Mouse (Mus musculus): Measurements from ENCODE around the gene Ptges. TPM values are rescaled to one million over a fixed set of nuclear protein-coding genes. Genes with fewer than 3 reads are reported as not detected.

Gene Ptges
- total and polyA plus RNA-seq, 3 experiments = not detected

DNA sequence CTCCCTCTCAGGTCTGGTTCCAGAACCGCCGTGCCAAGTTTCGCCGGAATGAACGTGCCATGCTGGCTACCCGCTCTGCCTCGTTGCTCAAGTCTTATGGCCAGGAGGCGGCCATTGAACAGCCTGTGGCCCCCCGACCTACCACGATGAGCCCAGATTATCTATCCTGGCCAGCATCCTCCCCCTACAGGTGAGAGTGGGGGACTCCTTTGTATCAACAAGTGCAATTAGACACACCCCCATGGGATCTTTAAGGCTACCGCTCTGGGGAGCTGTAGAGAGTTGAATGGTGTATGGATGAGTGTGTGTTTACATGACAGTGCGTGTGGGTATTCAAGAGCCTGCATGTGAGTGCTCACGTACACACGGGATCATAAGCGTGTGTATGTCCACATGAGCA, 50.2 kb downstream of the Ptges start:
- Histone ChIP-seq H3K27ac (ENCODE audit: control insufficient read depth, low read depth, low read length) (no peak overlapping the region), H3K79me2 (ENCODE audit: control insufficient read depth, insufficient read depth, low read length, poor library complexity) (no peaks in the 10 kb centered on the region), H3K9ac (ENCODE audit: control insufficient read depth, low read depth, low read length, poor library complexity, severe bottlenecking) (no peak overlapping the region), H3K27me3 (ENCODE audit: control insufficient read depth in 1 of 2, insufficient read depth in 2 of 2, low read length in 2 of 2) (no peaks in the 10 kb centered on the region; a peak in 2 of 4 replicates), H3K9me3 (replicated peaks; ENCODE audit: insufficient read depth, low read length) (no peaks in the 10 kb centered on the region), H3K4me1 (ENCODE audit: control insufficient read depth in 1 of 2, insufficient read depth in 2 of 2, low read length in 2 of 2) (no peaks in the 10 kb centered on the region), H3K4me3 (ENCODE audit: control insufficient read depth in 1 of 2, insufficient read depth in 1 of 2, low read depth in 2 of 2, low read length in 2 of 2) (no peak overlapping the region), H3K36me3 (ENCODE audit: control insufficient read depth in 1 of 2, insufficient read depth in 2 of 2, low read length in 2 of 2) (no peaks in the 10 kb centered on the region)
- TF ChIP-seq MYB (IDR thresholded peaks at IDR 0.05; ENCODE audit: low read depth, low read length) = no peak
- no peak for TF ChIP-seq MAFK (IDR thresholded peaks at IDR 0.05; ENCODE audit: borderline replicate concordance, low read depth, low read length)
- TF ChIP-seq ETS1 (IDR thresholded peaks at IDR 0.05; ENCODE audit: low read depth, low read length) = no peak
- no peak for TF ChIP-seq TBP (IDR thresholded peaks at IDR 0.05; ENCODE audit: low read depth, low read length)
- no peak for TF ChIP-seq RCOR1 (IDR thresholded peaks at IDR 0.05; ENCODE audit: low read depth, low read length)
- TF ChIP-seq ZC3H11A (IDR thresholded peaks at IDR 0.05; ENCODE audit: low read depth, low read length) = no peak
- TF ChIP-seq ZNF384 (IDR thresholded peaks at IDR 0.05; ENCODE audit: low read depth, low read length) = no peak
- no peak for TF ChIP-seq MXI1 (IDR thresholded peaks at IDR 0.05; ENCODE audit: low read depth, low read length)
- TF ChIP-seq CHD2 (IDR thresholded peaks at IDR 0.05; ENCODE audit: low read length) = no peak
- no peak for TF ChIP-seq USF2 (IDR thresholded peaks at IDR 0.05; ENCODE audit: borderline replicate concordance in 1 of 2, insufficient read depth in 1 of 2, low read depth in 1 of 2, low read length in 2 of 2)
- no peak for TF ChIP-seq MAZ (IDR thresholded peaks at IDR 0.05; ENCODE audit: low read depth, low read length)
- no peak for TF ChIP-seq MYC (IDR thresholded peaks at IDR 0.05; ENCODE audit: low read depth, low read length)
- TF ChIP-seq JUND (IDR thresholded peaks at IDR 0.05; ENCODE audit: low read depth, low read length) = no peak
- no peak for TF ChIP-seq ZKSCAN1 (IDR thresholded peaks at IDR 0.05; ENCODE audit: low read depth, low read length)
- TF ChIP-seq POLR2AphosphoS5 (IDR thresholded peaks at IDR 0.05; ENCODE audit: borderline replicate concordance, low read depth, low read length) = no peak
- no peak for TF ChIP-seq KAT2A (conservative IDR thresholded peaks at IDR 0.05; ENCODE audit: low read depth, low read length)
- TF ChIP-seq MAX (IDR thresholded peaks at IDR 0.05; ENCODE audit: low read length) = no peak
- no peak for TF ChIP-seq TAL1 (IDR thresholded peaks at IDR 0.05; ENCODE audit: low read length)
- no peak for TF ChIP-seq SIN3A (IDR thresholded peaks at IDR 0.05; ENCODE audit: low read length)
- no peak for DNase-seq (ENCODE audit: low read depth, low spot score)

DNA sequence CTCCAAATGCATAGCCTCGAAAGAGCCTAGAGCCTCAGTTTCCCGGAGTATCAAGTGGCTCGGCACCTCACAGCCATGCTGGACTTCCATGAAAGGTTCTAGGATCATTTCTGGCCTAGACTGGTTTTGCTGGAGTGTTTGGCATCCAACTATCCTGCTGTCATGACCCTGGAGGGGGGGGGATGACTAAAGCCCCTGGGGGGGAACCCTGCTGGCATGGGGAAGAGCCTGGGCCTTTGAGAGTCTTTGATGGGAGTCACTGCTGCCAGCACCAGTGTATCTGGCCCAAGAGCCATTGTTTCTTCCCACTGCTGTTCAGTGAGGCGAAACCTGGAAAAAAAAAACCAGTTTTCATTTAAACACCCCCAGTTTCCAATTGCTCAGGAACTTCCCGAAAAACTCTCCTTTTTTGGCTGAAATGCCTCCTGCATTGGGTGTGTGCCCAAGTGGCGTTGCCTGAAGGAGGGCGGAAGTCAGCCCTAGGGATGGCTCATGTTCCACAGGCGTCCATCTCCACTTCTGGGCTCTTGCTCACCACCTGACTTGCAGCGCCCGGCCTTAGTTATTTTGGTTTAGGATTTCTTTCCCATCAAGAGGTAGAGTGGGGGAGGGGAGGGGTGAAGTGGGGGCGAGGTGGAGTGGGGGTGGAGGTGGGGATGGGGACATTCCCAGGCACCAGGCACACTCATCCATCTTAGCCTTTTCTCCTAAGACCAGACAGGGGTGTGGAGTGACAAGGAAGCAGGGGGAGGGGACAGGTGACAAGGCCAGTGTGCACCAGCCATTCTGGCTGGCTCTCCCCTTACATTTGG, 53.8 kb downstream of the Ptges start:
- Histone ChIP-seq H3K27ac (ENCODE audit: control insufficient read depth, low read depth, low read length) (no peak overlapping the region), H3K79me2 (ENCODE audit: control insufficient read depth, insufficient read depth, low read length, poor library complexity) (no peaks in the 10 kb centered on the region), H3K36me3 (ENCODE audit: control insufficient read depth in 1 of 2, insufficient read depth in 2 of 2, low read length in 2 of 2) (no peaks in the 10 kb centered on the region), H3K9ac (ENCODE audit: control insufficient read depth, low read depth, low read length, poor library complexity, severe bottlenecking) (no peak overlapping the region), H3K4me3 (ENCODE audit: control insufficient read depth in 1 of 2, insufficient read depth in 1 of 2, low read depth in 2 of 2, low read length in 2 of 2) (no peak overlapping the region), H3K9me3 (replicated peaks; ENCODE audit: insufficient read depth, low read length) (no peaks in the 10 kb centered on the region), H3K27me3 (ENCODE audit: control insufficient read depth in 1 of 2, insufficient read depth in 2 of 2, low read length in 2 of 2) (peaks cover 0 to 4% of the 10 kb centered on the region in 2 experiments; a peak in 3 of 4 replicates), H3K4me1 (ENCODE audit: control insufficient read depth in 1 of 2, insufficient read depth in 2 of 2, low read length in 2 of 2) (no peaks in the 10 kb centered on the region)
- TF ChIP-seq CTCF (IDR thresholded peaks at IDR 0.05 in 2 of 3, conservative IDR thresholded peaks at IDR 0.05 in 1 of 3; ENCODE audit: control insufficient read depth in 1 of 3, insufficient read depth in 1 of 3, low read depth in 2 of 3, low read length in 3 of 3, poor library complexity in 1 of 3, severe bottlenecking in 1 of 3) = no peak
- TF ChIP-seq JUND (IDR thresholded peaks at IDR 0.05; ENCODE audit: low read depth, low read length) = no peak
- no peak for TF ChIP-seq BHLHE40 (IDR thresholded peaks at IDR 0.05; ENCODE audit: borderline replicate concordance, low read depth, low read length)
- no peak for TF ChIP-seq TCF12 (IDR thresholded peaks at IDR 0.05; ENCODE audit: low read depth, low read length)
- TF ChIP-seq EP300 (IDR thresholded peaks at IDR 0.05; ENCODE audit: low read depth in 1 of 2, low read length in 2 of 2) = no peak
- DNase-seq (ENCODE audit: low read depth, low spot score) = no peak
